Mouse (Mus musculus) brain, embryonic 14.5 days (tissue): ENCODE results near the gene Trio.

Experiments used
- CTCF ChIP-seq: fragments of 200-500 bp; IDR thresholded peaks from 2 replicates; pipeline ENCODE4 v1.5.1; 2012; ENCODE audit warnings: inconsistent platforms, mild to moderate bottlenecking, moderate library complexity, borderline replicate concordance; ENCODE audit not compliant: insufficient read depth, insufficient read length; ENCODE audit errors: extremely low read depth
- POLR2A ChIP-seq: fragments of 200-500 bp; IDR thresholded peaks from 2 replicates; pipeline ENCODE4 v1.6.1; 2012; ENCODE audit warnings: mild to moderate bottlenecking, inconsistent platforms, borderline replicate concordance; ENCODE audit not compliant: poor library complexity, insufficient read depth, insufficient read length, severe bottlenecking; ENCODE audit errors: extremely low read depth

GRCm38 (mm10) chr15:27702972-27703313, 322.7 kb downstream of the Trio start:
- TF ChIP-seq CTCF: no peak
- TF ChIP-seq POLR2A: no peak
